Mouse (Mus musculus) liver, embryonic 14.5 days (tissue): Measurements from ENCODE around the gene Exoc6b.

Experiments
- CTCF ChIP-seq: IDR thresholded peaks from 2 replicates; pipeline ENCODE4 v1.5.1; 2016; ENCODE audit warnings: antibody characterized with exemption, low read depth, control low read depth
- EP300 ChIP-seq: IDR thresholded peaks from 2 replicates; pipeline ENCODE4 v1.6.1; 2016; ENCODE audit warnings: antibody characterized with exemption, low read depth

GRCm38 (mm10) chr6:84587471-84588101, 481.7 kb downstream of the Exoc6b start:
- TF ChIP-seq CTCF (no peak), EP300 (no peak)
